Mouse (Mus musculus) forebrain, embryonic 12.5 days (tissue): ENCODE measurements at regions not wholly inside any gene's neighbourhood (a gene's known extent, or its start where the extent isn't known, plus 50 kb on each side); places are given as distances from the start of the nearest gene placed in this dataset.

Experiments
- ATAC-seq: fragments of 200-750 bp; cut with Nextera tagmentation; 2 replicates; pipeline ENCODE4 v1.8.0; 2017; ENCODE audit warnings: moderate TSS enrichment; ENCODE audit not compliant: low FRiP score
- H3K27ac ChIP-seq: fragments of 300-500 bp; sonication (generic); 2 replicates; pipeline ENCODE4 v1.5.1; 2016; ENCODE audit warnings: mild to moderate bottlenecking
- H3K27me3 ChIP-seq: fragments of 300-500 bp; sonication (generic); 2 replicates; pipeline ENCODE4 v1.6.1; 2016; ENCODE audit warnings: mild to moderate bottlenecking
- H3K36me3 ChIP-seq: fragments of 300-500 bp; sonication (generic); replicated peaks from 2 replicates; pipeline ENCODE4 v1.6.1; 2016; ENCODE audit warnings: mild to moderate bottlenecking
- H3K4me1 ChIP-seq: fragments of 300-500 bp; sonication (generic); 2 replicates; pipeline ENCODE4 v1.6.1; 2016
- H3K4me2 ChIP-seq: fragments of 300-500 bp; sonication (generic); 2 replicates; pipeline ENCODE4 v1.6.1; 2016; ENCODE audit warnings: mild to moderate bottlenecking, moderate library complexity
- H3K4me3 ChIP-seq: fragments of 300-500 bp; sonication (generic); replicated peaks from 2 replicates; pipeline ENCODE4 v1.5.1; 2016; ENCODE audit warnings: mild to moderate bottlenecking
- H3K9ac ChIP-seq: fragments of 300-500 bp; sonication (generic); 2 replicates; pipeline ENCODE4 v1.6.1; 2016; ENCODE audit warnings: mild to moderate bottlenecking
- H3K9me3 ChIP-seq: fragments of 300-500 bp; sonication (generic); 2 replicates; pipeline ENCODE4 v1.6.1; 2016
- WGBS: fragments of 180-500 bp; shearing (Covaris S2); methylation state at CpG from one replicate; pipeline ENCODE4 v1.1.7; 2016; 5-methylcytosine and 5-hydroxymethylcytosine counted together

GRCm38 (mm10) chr3:15098981-15099380 lies 212.9 kb downstream of the Car2 start:
- no peaks in the 10 kb centered on the region for H3K9me3 ChIP-seq
- no peak overlapping the region for H3K4me3 ChIP-seq
- no peak for ATAC-seq
- no peaks in the 10 kb centered on the region for H3K36me3 ChIP-seq
- no peak overlapping the region for H3K27ac ChIP-seq
- H3K4me2 ChIP-seq: no peak overlapping the region
- no peak overlapping the region for H3K9ac ChIP-seq
- H3K27me3 ChIP-seq: no peaks in the 10 kb centered on the region
- no peaks in the 10 kb centered on the region for H3K4me1 ChIP-seq

- H3K9me3 ChIP-seq: no peaks in the 10 kb centered on the region
- H3K27me3 ChIP-seq: no peaks in the 10 kb centered on the region
- no peaks in the 10 kb centered on the region for H3K4me1 ChIP-seq
- H3K4me3 ChIP-seq: no peak overlapping the region
- H3K4me2 ChIP-seq: no peak overlapping the region
- 61% methylated on average over 4 of the region's 4 CpGs for WGBS
- ATAC-seq: no peak
- H3K9ac ChIP-seq: no peak overlapping the region
- H3K27ac ChIP-seq: no peak overlapping the region
- H3K36me3 ChIP-seq: no peaks in the 10 kb centered on the region
These were observed 219.6 kb downstream of the Car2 start for GRCm38 (mm10) chr3:15105627-15106026.

GRCm38 (mm10) chr3:15106281-15106680 lies 220.2 kb downstream of the Car2 start:
- Histone ChIP-seq H3K9ac (no peak overlapping the region), H3K4me3 (no peak overlapping the region), H3K36me3 (no peaks in the 10 kb centered on the region), H3K9me3 (no peaks in the 10 kb centered on the region), H3K27me3 (no peaks in the 10 kb centered on the region), H3K4me2 (no peak overlapping the region), H3K4me1 (no peaks in the 10 kb centered on the region), H3K27ac (no peak overlapping the region)
- ATAC-seq: no peak
- 84% methylated on average over 6 of the region's 6 CpGs for WGBS

- no peaks in the 10 kb centered on the region for H3K4me1 ChIP-seq
- H3K27ac ChIP-seq: no peak overlapping the region
- H3K9ac ChIP-seq: no peak overlapping the region
- H3K4me2 ChIP-seq: no peak overlapping the region
- no peaks in the 10 kb centered on the region for H3K36me3 ChIP-seq
- no peaks in the 10 kb centered on the region for H3K9me3 ChIP-seq
- no peak overlapping the region for H3K4me3 ChIP-seq
- 94% methylated on average over 5 of the region's 5 CpGs for WGBS
- H3K27me3 ChIP-seq: no peaks in the 10 kb centered on the region
- no peak for ATAC-seq
These were observed 221.2 kb downstream of the Car2 start for GRCm38 (mm10) chr3:15107301-15107700.

- Histone ChIP-seq H3K4me1 (no peaks in the 10 kb centered on the region), H3K4me2 (no peak overlapping the region), H3K4me3 (no peak overlapping the region), H3K36me3 (no peaks in the 10 kb centered on the region), H3K9me3 (no peaks in the 10 kb centered on the region), H3K9ac (no peak overlapping the region), H3K27ac (no peak overlapping the region), H3K27me3 (no peaks in the 10 kb centered on the region)
- WGBS: 92% methylated on average over 9 of the region's 9 CpGs
- ATAC-seq: no peak
These were observed 222.3 kb downstream of the Car2 start for GRCm38 (mm10) chr3:15108239-15108934.

- 67% methylated on average over 4 of the region's 4 CpGs for WGBS
- H3K9ac ChIP-seq: no peak overlapping the region
- no peaks in the 10 kb centered on the region for H3K9me3 ChIP-seq
- H3K27me3 ChIP-seq: no peaks in the 10 kb centered on the region
- no peak overlapping the region for H3K4me2 ChIP-seq
- H3K27ac ChIP-seq: no peak overlapping the region
- no peaks in the 10 kb centered on the region; the same call in 1 of the 2 replicates for H3K4me1 ChIP-seq
- ATAC-seq: no peak
- no peaks in the 10 kb centered on the region for H3K36me3 ChIP-seq
- no peak overlapping the region for H3K4me3 ChIP-seq
These were observed 221.9 kb downstream of the Gm9733 start for GRCm38 (mm10) chr3:15110037-15110748.

- no peak overlapping the region for H3K27ac ChIP-seq
- no peaks in the 10 kb centered on the region for H3K27me3 ChIP-seq
- no peak overlapping the region for H3K9ac ChIP-seq
- H3K9me3 ChIP-seq: no peaks in the 10 kb centered on the region
- no peak for ATAC-seq
- no peaks in the 10 kb centered on the region for H3K36me3 ChIP-seq
- 18% methylated on average over 2 of the region's 2 CpGs for WGBS
- H3K4me2 ChIP-seq: no peak overlapping the region
- H3K4me3 ChIP-seq: no peak overlapping the region
- H3K4me1 ChIP-seq: no peaks in the 10 kb centered on the region; the same call in 1 of the 2 replicates
These were observed 219.8 kb downstream of the Gm9733 start for GRCm38 (mm10) chr3:15112177-15112838.

GRCm38 (mm10) chr3:15118634-15119356 lies 213.3 kb downstream of the Gm9733 start:
- H3K9me3 ChIP-seq: no peaks in the 10 kb centered on the region
- no peak for ATAC-seq
- H3K27me3 ChIP-seq: no peaks in the 10 kb centered on the region
- H3K4me2 ChIP-seq: no peak overlapping the region
- no peak overlapping the region for H3K9ac ChIP-seq
- H3K36me3 ChIP-seq: no peaks in the 10 kb centered on the region
- WGBS: 39% methylated on average over 3 of the region's 3 CpGs
- H3K4me1 ChIP-seq: no peaks in the 10 kb centered on the region; the same call in 1 of the 2 replicates
- no peak overlapping the region for H3K4me3 ChIP-seq
- no peak overlapping the region for H3K27ac ChIP-seq

GRCm38 (mm10) chr3:15126736-15127135 lies 205.4 kb downstream of the Gm9733 start:
- 77% methylated on average over 4 of the region's 4 CpGs for WGBS
- no peaks in the 10 kb centered on the region for H3K36me3 ChIP-seq
- ATAC-seq: no peak
- no peaks in the 10 kb centered on the region for H3K27me3 ChIP-seq
- no peak overlapping the region for H3K9ac ChIP-seq
- H3K27ac ChIP-seq: no peak overlapping the region
- H3K9me3 ChIP-seq: no peaks in the 10 kb centered on the region
- no peak overlapping the region for H3K4me2 ChIP-seq
- no peak overlapping the region for H3K4me3 ChIP-seq
- H3K4me1 ChIP-seq: no peaks in the 10 kb centered on the region

- Histone ChIP-seq H3K36me3 (no peaks in the 10 kb centered on the region), H3K4me2 (no peak overlapping the region), H3K27ac (no peak overlapping the region), H3K27me3 (no peaks in the 10 kb centered on the region), H3K9ac (no peak overlapping the region), H3K4me3 (no peak overlapping the region), H3K4me1 (no peaks in the 10 kb centered on the region), H3K9me3 (no peaks in the 10 kb centered on the region)
- no peak for ATAC-seq
These were observed 203.7 kb downstream of the Gm9733 start for GRCm38 (mm10) chr3:15128370-15128769.

- no peaks in the 10 kb centered on the region for H3K9me3 ChIP-seq
- no peak overlapping the region for H3K4me2 ChIP-seq
- H3K9ac ChIP-seq: no peak overlapping the region
- H3K27ac ChIP-seq: no peak overlapping the region
- H3K27me3 ChIP-seq: no peaks in the 10 kb centered on the region
- WGBS: 86% methylated on average over 3 of the region's 3 CpGs
- no peaks in the 10 kb centered on the region for H3K4me1 ChIP-seq
- H3K4me3 ChIP-seq: no peak overlapping the region
- H3K36me3 ChIP-seq: no peaks in the 10 kb centered on the region
- no peak for ATAC-seq
These were observed 203.1 kb downstream of the Gm9733 start for GRCm38 (mm10) chr3:15128960-15129359.

GRCm38 (mm10) chr3:15129729-15130369 lies 202.3 kb downstream of the Gm9733 start:
- Histone ChIP-seq H3K27me3 (no peaks in the 10 kb centered on the region), H3K4me2 (no peak overlapping the region), H3K27ac (no peak overlapping the region), H3K36me3 (no peaks in the 10 kb centered on the region), H3K4me3 (no peak overlapping the region), H3K4me1 (no peaks in the 10 kb centered on the region), H3K9ac (no peak overlapping the region), H3K9me3 (no peaks in the 10 kb centered on the region)
- WGBS: 87% methylated on average over 9 of the region's 9 CpGs
- no peak for ATAC-seq
